ENCODE assay signal across 8 mouse cellular contexts in the genomic region with DNA sequence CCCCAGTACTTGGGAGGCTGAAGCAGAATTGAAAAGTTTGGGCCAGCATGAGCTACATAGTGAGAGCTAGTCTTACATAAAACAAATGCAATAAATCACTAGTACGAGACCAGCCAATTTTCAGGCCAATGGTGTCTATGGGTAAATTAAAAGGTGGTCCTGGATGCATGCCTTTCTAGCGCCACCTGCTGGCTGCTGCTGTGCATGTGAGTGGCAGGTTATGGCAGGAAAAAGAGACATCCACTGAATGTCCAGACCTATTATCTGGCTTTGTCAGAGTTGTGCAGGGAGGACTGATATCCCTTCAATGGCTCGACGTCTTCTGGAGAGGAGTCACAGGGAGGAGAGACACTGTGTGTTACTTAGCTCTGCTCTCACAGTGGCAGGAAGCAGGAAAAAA. TPM values are rescaled to one million over a fixed set of nuclear protein-coding genes. Genes with fewer than 3 reads are reported as not detected.
A peak's percentile ranks its signal among the peaks of the same experiment; 100 is the strongest.
DNase-seq lines count a peak whose midpoint lies in the region; ATAC-seq and TF ChIP-seq lines count a peak whose summit lies in the region.

No protein-coding gene starts in this region.

- no peaks in the 10 kb centered on the region for H3K79me2 ChIP-seq in C2C12 (ENCODE audit: control insufficient read depth, insufficient read depth)

- TF ChIP-seq CTCF in C2C12 (IDR thresholded peaks at IDR 0.05; ENCODE audit: control insufficient read depth, insufficient read depth, insufficient read length): peak; percentile 95
- TF ChIP-seq CTCF in heart, postnatal 0 days (IDR thresholded peaks at IDR 0.05; ENCODE audit: low read depth): peak; percentile 99

- 17% methylated on average over 4 of the region's 4 CpGs for WGBS in forebrain, embryonic 10.5 days
- WGBS in heart, postnatal 0 days: 5% methylated on average over 4 of the region's 4 CpGs
- WGBS in liver, embryonic 15.5 days (ENCODE audit: insufficient replicate concordance): 1% methylated on average over 4 of the region's 4 CpGs
- WGBS in neural tube, embryonic 12.5 days: 7% methylated on average over 4 of the region's 4 CpGs
- WGBS in stomach, embryonic 16.5 days: 3% methylated on average over 4 of the region's 4 CpGs

- no peak overlapping the region for H3K27ac ChIP-seq in forebrain, embryonic 10.5 days
- no peak overlapping the region for H3K27ac ChIP-seq in heart, postnatal 0 days (ENCODE audit: low read depth)
- H3K27ac ChIP-seq in liver, embryonic 15.5 days (replicated peaks): no peak overlapping the region
- H3K27ac ChIP-seq in neural tube, embryonic 12.5 days: no peak overlapping the region
- H3K27ac ChIP-seq in stomach, embryonic 16.5 days (ENCODE audit: low read length): no peak overlapping the region

- no peaks in the 10 kb centered on the region for H3K79me3 ChIP-seq in C2C12 (ENCODE audit: low read depth)

- H3K4me1 ChIP-seq in forebrain, embryonic 10.5 days: peaks cover 3% of the 10 kb centered on the region; the same call in 1 of the 2 replicates
- no peaks in the 10 kb centered on the region for H3K4me1 ChIP-seq in heart, postnatal 0 days (ENCODE audit: control insufficient read depth, insufficient read depth)
- H3K4me1 ChIP-seq in liver, embryonic 15.5 days (replicated peaks): peaks cover 14% of the 10 kb centered on the region
- H3K4me1 ChIP-seq in neural tube, embryonic 12.5 days: no peaks in the 10 kb centered on the region
- no peaks in the 10 kb centered on the region for H3K4me1 ChIP-seq in stomach, embryonic 16.5 days (ENCODE audit: control insufficient read depth, insufficient read depth, low read length)

- peak; percentile 68 for ATAC-seq in heart, postnatal 0 days (ENCODE audit: insufficient read depth, low read depth)
- ATAC-seq in liver, embryonic 15.5 days (ENCODE audit: insufficient read depth): peak; percentile 75
- ATAC-seq in neural tube, embryonic 12.5 days (ENCODE audit: low FRiP score, low read depth): peak; percentile 52
- peak; percentile 44 for ATAC-seq in stomach, embryonic 16.5 days (ENCODE audit: insufficient read depth, low FRiP score)

- TF ChIP-seq EP300 in heart, postnatal 0 days (IDR thresholded peaks at IDR 0.05; ENCODE audit: low read depth): no peak

- H3K9me3 ChIP-seq in forebrain, embryonic 10.5 days: no peaks in the 10 kb centered on the region
- H3K9me3 ChIP-seq in heart, postnatal 0 days (replicated peaks; ENCODE audit: control insufficient read depth, low read length): no peaks in the 10 kb centered on the region
- H3K9me3 ChIP-seq in liver, embryonic 15.5 days (replicated peaks): no peaks in the 10 kb centered on the region
- no peaks in the 10 kb centered on the region for H3K9me3 ChIP-seq in neural tube, embryonic 12.5 days
- no peaks in the 10 kb centered on the region for H3K9me3 ChIP-seq in stomach, embryonic 16.5 days (replicated peaks; ENCODE audit: control insufficient read depth, low read length)

- H3K4me3 ChIP-seq in C2C12 (ENCODE audit: insufficient read depth, poor library complexity, severe bottlenecking): no peak overlapping the region
- H3K4me3 ChIP-seq in forebrain, embryonic 10.5 days: no peak overlapping the region
- no peak overlapping the region for H3K4me3 ChIP-seq in heart, postnatal 0 days (ENCODE audit: low read depth, low read length)
- H3K4me3 ChIP-seq in liver, embryonic 15.5 days (replicated peaks): no peak overlapping the region
- H3K4me3 ChIP-seq in neural tube, embryonic 12.5 days: no peak overlapping the region
- H3K4me3 ChIP-seq in stomach, embryonic 16.5 days (replicated peaks; ENCODE audit: low read length): no peak overlapping the region

- H3K9ac ChIP-seq in heart, postnatal 0 days (replicated peaks; ENCODE audit: low read depth, low read length): no peak overlapping the region
- no peak overlapping the region for H3K9ac ChIP-seq in liver, embryonic 15.5 days
- H3K9ac ChIP-seq in neural tube, embryonic 12.5 days: no peak overlapping the region
- no peak overlapping the region for H3K9ac ChIP-seq in stomach, embryonic 16.5 days (ENCODE audit: low read length)

- no peaks in the 10 kb centered on the region for H3K27me3 ChIP-seq in C2C12 (ENCODE audit: control insufficient read depth, insufficient read depth, insufficient read length)
- no peaks in the 10 kb centered on the region for H3K27me3 ChIP-seq in forebrain, embryonic 10.5 days (ENCODE audit: poor library complexity, severe bottlenecking)
- H3K27me3 ChIP-seq in heart, postnatal 0 days (ENCODE audit: control insufficient read depth, insufficient read depth, low read length): no peaks in the 10 kb centered on the region
- H3K27me3 ChIP-seq in liver, embryonic 15.5 days: no peaks in the 10 kb centered on the region
- no peaks in the 10 kb centered on the region for H3K27me3 ChIP-seq in neural tube, embryonic 12.5 days (replicated peaks)
- no peaks in the 10 kb centered on the region for H3K27me3 ChIP-seq in stomach, embryonic 16.5 days (ENCODE audit: control insufficient read depth, insufficient read depth, low read length)

- H3K4me2 ChIP-seq in heart, postnatal 0 days (ENCODE audit: low read depth, low read length): no peak overlapping the region
- H3K4me2 ChIP-seq in liver, embryonic 15.5 days: no peak overlapping the region
- no peak overlapping the region for H3K4me2 ChIP-seq in neural tube, embryonic 12.5 days (replicated peaks)
- no peak overlapping the region for H3K4me2 ChIP-seq in stomach, embryonic 16.5 days (ENCODE audit: low read depth, low read length)

- H3ac ChIP-seq in C2C12 (ENCODE audit: control insufficient read depth, insufficient read length, low read depth): no peak overlapping the region

- peak; percentile 91 for DNase-seq in brain, adult 2 months (ENCODE audit: low read depth, low spot score)
- DNase-seq in forebrain, embryonic 10.5 days (ENCODE audit: extremely low spot score, low spot score): peak; percentile 82
- peak; percentile 70 for DNase-seq in heart, postnatal 0 days (ENCODE audit: low spot score)
- DNase-seq in kidney, postnatal 25 days: peak; percentile 87 to 95

- H3K36me3 ChIP-seq in C2C12 (ENCODE audit: control insufficient read depth, insufficient read depth): peaks cover 31% of the 10 kb centered on the region
- H3K36me3 ChIP-seq in forebrain, embryonic 10.5 days (replicated peaks): peaks cover 32% of the 10 kb centered on the region
- H3K36me3 ChIP-seq in heart, postnatal 0 days (replicated peaks; ENCODE audit: control insufficient read depth, insufficient read depth, low read length): peaks cover 23% of the 10 kb centered on the region
- peaks cover 27% of the 10 kb centered on the region for H3K36me3 ChIP-seq in liver, embryonic 15.5 days (replicated peaks)
- peaks cover 26% of the 10 kb centered on the region for H3K36me3 ChIP-seq in neural tube, embryonic 12.5 days
- H3K36me3 ChIP-seq in stomach, embryonic 16.5 days (ENCODE audit: control insufficient read depth, insufficient read depth, low read length): peaks cover 20% of the 10 kb centered on the region

TF ChIP-seq in C2C12, 6 proteins besides CTCF, POLR2A, EP300 and RAD21 (continues in another document):
- no peak for TF ChIP-seq USF1 (IDR thresholded peaks at IDR 0.05; ENCODE audit: low read depth)
- TF ChIP-seq MAX (IDR thresholded peaks at IDR 0.05): no peak
- TF ChIP-seq FOSL1 (IDR thresholded peaks at IDR 0.05; ENCODE audit: insufficient read depth, low read length, poor library complexity, severe bottlenecking): no peak
- no peak for TF ChIP-seq MYOG (IDR thresholded peaks at IDR 0.05; ENCODE audit: control insufficient read depth, extremely low read depth, insufficient read length)

RNA-seq across cellular contexts. Expression of gene Cct5, which starts 15.1 kb away (rescaled TPM):
- polyA plus RNA-seq in C2C12 (2012; fragmentation: generic; extraction: Trizol): 619 TPM
- polyA plus RNA-seq in forebrain, embryonic 10.5 days (2016; fragmentation: Nextera tagmentation; extraction: Ambion mirVana): 803 and 810 TPM in 2 replicates
- 209 and 215 TPM in 2 replicates for total RNA-seq in heart, postnatal 0 days (2014; rRNA removed; ENCODE audit: low replicate concordance)
- polyA plus RNA-seq in heart, postnatal 0 days (2015; fragmentation: Nextera tagmentation; extraction: Ambion mirVana): 239 and 243 TPM in 2 replicates
- 254 and 263 TPM in 2 replicates for polyA plus RNA-seq in liver, embryonic 15.5 days (2015; fragmentation: Nextera tagmentation; extraction: Ambion mirVana)
- 578 and 583 TPM in 2 replicates for polyA plus RNA-seq in neural tube, embryonic 12.5 days (2016; fragmentation: Nextera tagmentation; extraction: Ambion mirVana)
- 455 and 460 TPM in 2 replicates for polyA plus RNA-seq in stomach, embryonic 16.5 days (2015; fragmentation: Nextera tagmentation; extraction: Ambion mirVana)

RNA-seq across cellular contexts. Expression of gene Fam173b, which starts 15.1 kb away (rescaled TPM):
- 34.0 TPM for polyA plus RNA-seq in C2C12 (2012; fragmentation: generic; extraction: Trizol)
- polyA plus RNA-seq in forebrain, embryonic 10.5 days (2016; fragmentation: Nextera tagmentation; extraction: Ambion mirVana): 15.8 and 16.6 TPM in 2 replicates
- 9.7 and 15.1 TPM in 2 replicates for total RNA-seq in heart, postnatal 0 days (2014; rRNA removed; ENCODE audit: low replicate concordance)
- 13.4 and 15.3 TPM in 2 replicates for polyA plus RNA-seq in heart, postnatal 0 days (2015; fragmentation: Nextera tagmentation; extraction: Ambion mirVana)
- polyA plus RNA-seq in liver, embryonic 15.5 days (2015; fragmentation: Nextera tagmentation; extraction: Ambion mirVana): 8.3 and 8.6 TPM in 2 replicates
- polyA plus RNA-seq in neural tube, embryonic 12.5 days (2016; fragmentation: Nextera tagmentation; extraction: Ambion mirVana): 10.9 and 12.3 TPM in 2 replicates
- polyA plus RNA-seq in stomach, embryonic 16.5 days (2015; fragmentation: Nextera tagmentation; extraction: Ambion mirVana): 13.2 and 13.6 TPM in 2 replicates

RNA-seq across cellular contexts. Expression of gene Cmbl, which starts 21.3 kb away (rescaled TPM):
- polyA plus RNA-seq in C2C12 (2012; fragmentation: generic; extraction: Trizol): 5.3 TPM
- 1.9 and 2.1 TPM in 2 replicates for polyA plus RNA-seq in forebrain, embryonic 10.5 days (2016; fragmentation: Nextera tagmentation; extraction: Ambion mirVana)
- 20.8 and 41.0 TPM in 2 replicates for total RNA-seq in heart, postnatal 0 days (2014; rRNA removed; ENCODE audit: low replicate concordance)
- 22.1 and 22.8 TPM in 2 replicates for polyA plus RNA-seq in heart, postnatal 0 days (2015; fragmentation: Nextera tagmentation; extraction: Ambion mirVana)
- 11.0 and 13.3 TPM in 2 replicates for polyA plus RNA-seq in liver, embryonic 15.5 days (2015; fragmentation: Nextera tagmentation; extraction: Ambion mirVana)
- polyA plus RNA-seq in neural tube, embryonic 12.5 days (2016; fragmentation: Nextera tagmentation; extraction: Ambion mirVana): 2.1 and 3.0 TPM in 2 replicates
- 21.7 and 24.3 TPM in 2 replicates for polyA plus RNA-seq in stomach, embryonic 16.5 days (2015; fragmentation: Nextera tagmentation; extraction: Ambion mirVana)

RNA-seq across cellular contexts. Expression of gene March6, which starts 55.7 kb away (rescaled TPM):
- polyA plus RNA-seq in C2C12 (2012; fragmentation: generic; extraction: Trizol): 22.5 TPM
- polyA plus RNA-seq in forebrain, embryonic 10.5 days (2016; fragmentation: Nextera tagmentation; extraction: Ambion mirVana): 44.0 and 44.9 TPM in 2 replicates
- 64.2 and 69.1 TPM in 2 replicates for total RNA-seq in heart, postnatal 0 days (2014; rRNA removed; ENCODE audit: low replicate concordance)
- polyA plus RNA-seq in heart, postnatal 0 days (2015; fragmentation: Nextera tagmentation; extraction: Ambion mirVana): 23.2 and 26.8 TPM in 2 replicates
- 12.9 and 15.6 TPM in 2 replicates for polyA plus RNA-seq in liver, embryonic 15.5 days (2015; fragmentation: Nextera tagmentation; extraction: Ambion mirVana)
- 59.8 and 61.4 TPM in 2 replicates for polyA plus RNA-seq in neural tube, embryonic 12.5 days (2016; fragmentation: Nextera tagmentation; extraction: Ambion mirVana)
- 30.1 and 30.2 TPM in 2 replicates for polyA plus RNA-seq in stomach, embryonic 16.5 days (2015; fragmentation: Nextera tagmentation; extraction: Ambion mirVana)
